Mouse (Mus musculus) erythroblast, embryonic 14.5 days (primary cell): ENCODE results near the gene Hnf1b.

Source experiments
- GATA1 ChIP-seq: IDR thresholded peaks from 2 replicates; pipeline ENCODE4 v1.6.1; 2012; ENCODE audit warnings: low read length, inconsistent platforms, mixed read lengths
- TAL1 ChIP-seq: IDR thresholded peaks from 3 replicates; pipeline ENCODE4 v1.6.1; 2012; ENCODE audit warnings: low read length, inconsistent platforms, mixed read lengths

GRCm38 (mm10) chr11:83883812-83884211 lies 33.9 kb downstream of the Hnf1b start:
- no peak for TF ChIP-seq GATA1
- no peak for TF ChIP-seq TAL1
